Mouse (Mus musculus) C2C12 (cell line): Measurements from ENCODE around the gene Gm2016.
"Not testable (repeated sequence)": the region's sequence is repeated elsewhere in the genome, so short reads cannot be mapped to it uniquely, and the experiment has no call there.

Experiments used
- CEBPB ChIP-seq: IDR thresholded peaks from one replicate; pipeline ENCODE4 v1.6.1; 2011; ENCODE audit warnings: low read depth, mild to moderate bottlenecking, control low read depth, moderate library complexity
- CTCF ChIP-seq: IDR thresholded peaks from one replicate; pipeline ENCODE4 v1.5.1; 2011; ENCODE audit not compliant: control insufficient read depth, insufficient read depth, insufficient read length
- FOSL1 ChIP-seq: IDR thresholded peaks from one replicate; pipeline ENCODE4 v1.8.0; 2011; ENCODE audit warnings: mild to moderate bottlenecking, low read length; ENCODE audit not compliant: poor library complexity, insufficient read depth, severe bottlenecking
- MAX ChIP-seq: IDR thresholded peaks from one replicate; pipeline ENCODE4 v1.6.1; 2011; ENCODE audit warnings: mild to moderate bottlenecking, control low read depth
- MYOG ChIP-seq: IDR thresholded peaks from one replicate; pipeline ENCODE4 v1.6.1; 2011; ENCODE audit not compliant: control insufficient read depth, insufficient read length; ENCODE audit errors: extremely low read depth
- USF1 ChIP-seq: IDR thresholded peaks from one replicate; pipeline ENCODE4 v1.6.1; 2011; ENCODE audit warnings: low read depth, mild to moderate bottlenecking, control low read depth, moderate library complexity

- not testable (repeated sequence) for TF ChIP-seq CTCF, USF1, MYOG, FOSL1, CEBPB, MAX
Measured at GRCm38 (mm10) chr12:87856067-87856466, 17.8 kb upstream of the Gm2016 start.
